Mouse (Mus musculus): ENCODE data around the gene Nlgn2.

DNA sequence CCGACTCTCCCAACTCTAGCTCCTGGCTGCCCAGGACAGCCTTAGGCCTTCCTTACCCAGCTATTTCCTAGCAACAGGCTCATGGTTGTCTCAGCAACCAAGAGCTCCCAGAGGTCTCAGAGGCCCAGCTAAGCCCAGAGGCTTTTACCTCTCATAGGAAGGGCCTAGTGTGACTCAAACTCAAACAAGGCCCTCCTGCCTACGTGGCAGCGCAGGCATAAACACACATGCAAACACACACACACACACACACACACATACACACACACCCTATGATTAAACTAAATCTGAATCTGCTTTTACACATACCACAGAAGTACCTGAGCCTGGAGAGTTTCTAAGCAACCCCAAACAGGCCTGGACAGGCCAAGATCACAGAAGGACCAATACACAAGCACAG lies 40.8 kb upstream of the Nlgn2 start:
- TF ChIP-seq ELF1 (IDR thresholded peaks at IDR 0.05; ENCODE audit: low read depth, low read length): no peak
- no peak for TF ChIP-seq POLR2A (IDR thresholded peaks at IDR 0.05; ENCODE audit: low read depth, low read length)
- no peak for TF ChIP-seq EP300 (IDR thresholded peaks at IDR 0.05; ENCODE audit: low read length)
